Mouse (Mus musculus) gastrocnemius, adult 8-10 months (tissue): ENCODE measurements around the gene Mrps27. TPM values are rescaled to one million over a fixed set of nuclear protein-coding genes. Genes with fewer than 3 reads are reported as not detected.

Experiments
- total RNA-seq, 4 experiments: library from RNA; stranded (reverse); gene quantifications; 2 replicates each; pipeline ENCODE4 v1.2.4; 2022

Gene Mrps27
- total RNA-seq, 4 experiments from 2014 or later = 23.0 to 26.5 (median 25.5) TPM

Other genes with a start within 250 kb of the Mrps27 start
- gene Zfp366, start 160.0 kb upstream of the Mrps27 start, total RNA-seq = 1 to 10 TPM; 2.2 to 3.6 (median 2.8) TPM
- 10 to 100 TPM; 22.1 to 27.9 (median 25.4) TPM for gene Ptcd2, start 81 bp upstream of the Mrps27 start, total RNA-seq
- gene Map1b, start 171.8 kb downstream of the Mrps27 start, total RNA-seq = 10 to 100 TPM in 1 of 4 experiments, 1 to 10 TPM in 3; 6.1 to 10.2 (median 8.4) TPM